Mouse (Mus musculus): ENCODE measurements around the gene Sec14l1. TPM values are rescaled to one million over a fixed set of nuclear protein-coding genes. Genes with fewer than 3 reads are reported as not detected.
"Not testable (repeated sequence)": the region's sequence is repeated elsewhere in the genome, so short reads cannot be mapped to it uniquely, and the experiment has no call there.

The Sec14l1 gene
- 60.7 and 63.4 TPM in 2 replicates for polyA plus RNA-seq (2015; fragmentation: Nextera tagmentation; extraction: Ambion mirVana)

DNA sequence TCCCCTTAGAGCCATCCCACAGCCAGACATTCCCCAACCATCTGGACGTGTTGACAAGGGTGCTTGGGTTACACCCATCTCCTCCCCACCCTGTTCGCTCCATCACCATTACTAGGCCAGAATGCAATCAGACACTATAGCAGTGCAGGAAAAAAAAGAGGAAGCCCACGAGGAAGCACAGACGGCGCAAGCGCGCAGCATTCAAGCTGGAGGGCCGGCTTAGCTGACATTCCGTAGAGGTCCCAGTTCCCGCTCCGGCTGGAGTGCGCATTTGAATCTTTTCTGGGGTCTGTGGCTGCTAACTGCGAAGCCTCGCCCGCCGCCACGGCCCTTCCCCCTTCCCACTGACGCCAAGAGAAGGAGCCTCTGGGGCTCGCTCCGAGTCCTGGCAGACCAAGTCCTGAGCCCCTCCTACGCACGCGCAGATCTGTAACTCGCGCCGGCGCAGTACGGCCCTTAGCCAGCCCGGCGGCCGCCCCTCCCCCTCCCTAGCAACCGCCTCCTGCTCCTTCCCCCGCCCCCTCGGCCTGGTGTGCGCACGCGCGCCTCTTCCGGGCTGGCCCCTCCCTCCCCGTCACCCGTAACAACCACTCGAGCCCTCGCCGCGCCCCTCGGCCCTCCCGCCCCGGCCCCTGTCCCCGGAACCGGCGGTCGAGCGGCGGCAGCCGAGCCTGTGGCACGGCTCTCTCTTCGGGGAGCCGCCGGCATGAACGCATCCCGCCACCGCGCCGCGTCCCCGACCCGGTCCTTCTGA lies at the start of gene Sec14l1:
Gene Sec14l1, plus strand, starts transcription at position 577 of the 754 bp plus-strand sequence.
- Histone ChIP-seq H3K4me3 (ENCODE audit: low read depth, low read length) (peak within 1 kb of the TSS; percentile 92), H3K9me3 (replicated peaks; ENCODE audit: control insufficient read depth, low read length, poor library complexity, severe bottlenecking) (no peaks in the 10 kb centered on the region), H3K9ac (ENCODE audit: low read depth, low read length) (peak within 1 kb of the TSS; percentile 92), H3K4me2 (ENCODE audit: low read length) (peak within 1 kb of the TSS; percentile 86), H3K36me3 (ENCODE audit: control insufficient read depth, insufficient read depth, low read length) (no peaks in the 10 kb centered on the region), H3K27me3 (ENCODE audit: control insufficient read depth, insufficient read depth, low read depth, low read length) (no peaks in the 10 kb centered on the region), H3K27ac (ENCODE audit: low read length) (peak within 1 kb of the TSS; percentile 95), H3K4me1 (ENCODE audit: control insufficient read depth, insufficient read depth, low read length) (peaks cover 40% of the 10 kb centered on the region)
- WGBS, result under 1% methylated on average over 63 of the region's 67 CpGs
- ATAC-seq, result peak; percentile 95

DNA sequence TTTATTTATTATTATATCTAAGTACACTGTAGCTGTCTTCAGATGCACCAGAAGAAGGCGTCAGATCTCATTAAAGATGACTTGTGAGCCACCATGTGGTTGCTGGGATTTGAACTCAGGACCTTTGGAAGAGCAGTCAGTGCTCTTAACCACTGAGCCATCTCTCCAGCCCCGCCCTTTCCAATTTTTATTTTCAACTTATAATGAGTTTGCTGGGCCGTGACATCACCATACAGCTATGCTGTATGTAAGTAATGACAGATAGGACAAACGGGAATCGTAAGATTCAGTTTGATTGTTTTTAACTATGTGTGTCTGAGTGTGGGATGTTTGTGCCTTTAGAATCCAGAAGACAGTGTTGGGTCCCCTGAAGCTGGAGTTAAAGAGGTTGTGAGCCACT lies 49.4 kb upstream of the Sec14l1 start:
- WGBS, result 90% methylated on average over 5 of the region's 5 CpGs
- H3K4me1 ChIP-seq (ENCODE audit: control insufficient read depth, insufficient read depth, low read length), result peaks cover 11% of the 10 kb centered on the region
- not testable (repeated sequence) for ATAC-seq; H3K4me2 ChIP-seq (ENCODE audit: low read length); H3K9ac ChIP-seq (ENCODE audit: low read depth, low read length); H3K36me3 ChIP-seq (ENCODE audit: control insufficient read depth, insufficient read depth, low read length); H3K27ac ChIP-seq (ENCODE audit: low read length); H3K4me3 ChIP-seq (ENCODE audit: low read depth, low read length); H3K27me3 ChIP-seq (ENCODE audit: control insufficient read depth, insufficient read depth, low read depth, low read length); H3K9me3 ChIP-seq (replicated peaks; ENCODE audit: control insufficient read depth, low read length, poor library complexity, severe bottlenecking)

- no peak overlapping the region for H3K9ac ChIP-seq (ENCODE audit: low read depth, low read length)
- 72% methylated on average over 5 of the region's 5 CpGs for WGBS
- H3K27me3 ChIP-seq (ENCODE audit: control insufficient read depth, insufficient read depth, low read depth, low read length), result no peaks in the 10 kb centered on the region; the same call in 1 of the 2 replicates
- ATAC-seq, result no peak
- no peak overlapping the region for H3K4me2 ChIP-seq (ENCODE audit: low read length)
- no peak overlapping the region for H3K27ac ChIP-seq (ENCODE audit: low read length)
- H3K36me3 ChIP-seq (ENCODE audit: control insufficient read depth, insufficient read depth, low read length), result no peaks in the 10 kb centered on the region
- H3K9me3 ChIP-seq (replicated peaks; ENCODE audit: control insufficient read depth, low read length, poor library complexity, severe bottlenecking), result no peaks in the 10 kb centered on the region
- no peak overlapping the region for H3K4me3 ChIP-seq (ENCODE audit: low read depth, low read length)
- H3K4me1 ChIP-seq (ENCODE audit: control insufficient read depth, insufficient read depth, low read length), result peaks cover 7% of the 10 kb centered on the region
These were observed 48.2 kb upstream of the Sec14l1 start for GRCm38 (mm10) chr11:117066738-117067137.

DNA sequence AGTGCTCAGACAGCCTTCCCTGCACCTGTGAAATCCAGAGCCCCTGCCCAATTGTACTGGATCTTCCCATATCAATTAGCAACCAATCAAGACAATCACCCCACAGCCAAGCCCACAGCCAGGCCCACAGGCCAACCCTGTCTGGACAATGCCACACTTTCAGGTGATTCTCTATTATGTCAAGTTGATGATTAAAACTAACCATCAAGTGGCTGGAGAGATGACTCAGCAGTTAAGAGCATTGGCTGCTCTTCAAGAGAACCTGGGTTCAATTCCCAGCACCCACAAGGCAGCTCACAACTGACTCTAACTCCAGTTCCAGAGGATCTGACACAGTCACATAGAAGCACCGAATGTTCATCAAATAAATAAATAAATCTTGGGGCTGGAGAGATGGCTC lies 46.6 kb upstream of the Sec14l1 start:
- Histone ChIP-seq H3K4me2 (ENCODE audit: low read length) (no peak overlapping the region), H3K36me3 (ENCODE audit: control insufficient read depth, insufficient read depth, low read length) (no peaks in the 10 kb centered on the region), H3K4me1 (ENCODE audit: control insufficient read depth, insufficient read depth, low read length) (0 out of 2 replicates have a peak, but pooled peaks cover under 1% of the 10 kb centered on the region), H3K9ac (ENCODE audit: low read depth, low read length) (no peak overlapping the region), H3K9me3 (replicated peaks; ENCODE audit: control insufficient read depth, low read length, poor library complexity, severe bottlenecking) (no peaks in the 10 kb centered on the region), H3K27ac (ENCODE audit: low read length) (no peak overlapping the region), H3K27me3 (ENCODE audit: control insufficient read depth, insufficient read depth, low read depth, low read length) (no peaks in the 10 kb centered on the region; the same call in 1 of the 2 replicates), H3K4me3 (ENCODE audit: low read depth, low read length) (no peak overlapping the region)
- 95% methylated on average over 1 of the region's 1 CpGs for WGBS
- no peak for ATAC-seq

GRCm38 (mm10) chr11:117069027-117069426 lies 45.9 kb upstream of the Sec14l1 start:
- Histone ChIP-seq H3K9ac (ENCODE audit: low read depth, low read length) (no peak overlapping the region), H3K27me3 (ENCODE audit: control insufficient read depth, insufficient read depth, low read depth, low read length) (no peaks in the 10 kb centered on the region; the same call in 1 of the 2 replicates), H3K4me1 (ENCODE audit: control insufficient read depth, insufficient read depth, low read length) (no peaks in the 10 kb centered on the region), H3K4me2 (ENCODE audit: low read length) (no peak overlapping the region), H3K27ac (ENCODE audit: low read length) (no peak overlapping the region), H3K9me3 (replicated peaks; ENCODE audit: control insufficient read depth, low read length, poor library complexity, severe bottlenecking) (no peaks in the 10 kb centered on the region), H3K36me3 (ENCODE audit: control insufficient read depth, insufficient read depth, low read length) (no peaks in the 10 kb centered on the region), H3K4me3 (ENCODE audit: low read depth, low read length) (no peak overlapping the region)
- no peak for ATAC-seq
- WGBS, result 79% methylated on average over 3 of the region's 3 CpGs

- H3K9me3 ChIP-seq (replicated peaks; ENCODE audit: control insufficient read depth, low read length, poor library complexity, severe bottlenecking), result no peaks in the 10 kb centered on the region
- WGBS, result 91% methylated on average over 7 of the region's 7 CpGs
- no peak overlapping the region for H3K9ac ChIP-seq (ENCODE audit: low read depth, low read length)
- H3K4me2 ChIP-seq (ENCODE audit: low read length), result no peak overlapping the region
- ATAC-seq, result no peak
- no peaks in the 10 kb centered on the region; the same call in 1 of the 2 replicates for H3K27me3 ChIP-seq (ENCODE audit: control insufficient read depth, insufficient read depth, low read depth, low read length)
- no peaks in the 10 kb centered on the region for H3K4me1 ChIP-seq (ENCODE audit: control insufficient read depth, insufficient read depth, low read length)
- H3K27ac ChIP-seq (ENCODE audit: low read length), result no peak overlapping the region
- H3K36me3 ChIP-seq (ENCODE audit: control insufficient read depth, insufficient read depth, low read length), result no peaks in the 10 kb centered on the region
- no peak overlapping the region for H3K4me3 ChIP-seq (ENCODE audit: low read depth, low read length)
These were observed 44.3 kb upstream of the Sec14l1 start for GRCm38 (mm10) chr11:117070711-117071110.

DNA sequence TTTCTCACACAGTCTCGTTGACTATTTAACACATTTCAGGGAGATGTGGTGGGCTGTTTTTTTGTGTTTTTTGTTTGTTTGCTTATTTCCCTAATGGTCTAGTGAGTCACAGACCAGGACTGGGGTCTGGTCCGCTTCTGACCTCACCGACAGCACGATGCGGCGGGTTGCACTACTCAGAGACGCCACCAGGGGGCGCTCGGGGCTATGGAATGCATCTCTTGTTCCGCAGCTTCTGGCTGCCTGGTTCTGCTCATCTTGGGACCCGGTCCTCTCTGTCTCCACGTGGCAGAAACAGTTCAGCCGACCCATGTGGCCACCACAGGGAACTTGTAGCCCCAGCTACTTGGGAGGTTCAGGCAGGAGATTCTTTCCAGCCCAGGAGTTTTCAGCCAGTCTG lies 42.8 kb upstream of the Sec14l1 start:
- Histone ChIP-seq H3K36me3 (ENCODE audit: control insufficient read depth, insufficient read depth, low read length) (no peaks in the 10 kb centered on the region), H3K9me3 (replicated peaks; ENCODE audit: control insufficient read depth, low read length, poor library complexity, severe bottlenecking) (no peaks in the 10 kb centered on the region), H3K4me2 (ENCODE audit: low read length) (no peak overlapping the region), H3K27ac (ENCODE audit: low read length) (no peak overlapping the region), H3K9ac (ENCODE audit: low read depth, low read length) (no peak overlapping the region), H3K27me3 (ENCODE audit: control insufficient read depth, insufficient read depth, low read depth, low read length) (no peaks in the 10 kb centered on the region; the same call in 1 of the 2 replicates), H3K4me1 (ENCODE audit: control insufficient read depth, insufficient read depth, low read length) (peaks cover 5% of the 10 kb centered on the region), H3K4me3 (ENCODE audit: low read depth, low read length) (no peak overlapping the region)
- WGBS, result 1% methylated on average over 13 of the region's 13 CpGs
- no peak for ATAC-seq

GRCm38 (mm10) chr11:117073426-117073825 lies 41.5 kb upstream of the Sec14l1 start:
- no peak overlapping the region for H3K4me2 ChIP-seq (ENCODE audit: low read length)
- H3K9me3 ChIP-seq (replicated peaks; ENCODE audit: control insufficient read depth, low read length, poor library complexity, severe bottlenecking), result no peaks in the 10 kb centered on the region
- no peak overlapping the region for H3K9ac ChIP-seq (ENCODE audit: low read depth, low read length)
- H3K27me3 ChIP-seq (ENCODE audit: control insufficient read depth, insufficient read depth, low read depth, low read length), result no peaks in the 10 kb centered on the region; the same call in 1 of the 2 replicates
- H3K4me1 ChIP-seq (ENCODE audit: control insufficient read depth, insufficient read depth, low read length), result peaks cover 14% of the 10 kb centered on the region
- no peak overlapping the region for H3K27ac ChIP-seq (ENCODE audit: low read length)
- no peak for ATAC-seq
- whole genome bisulfite sequencing, result 94% methylated on average over 9 of the region's 9 CpGs
- H3K36me3 ChIP-seq (ENCODE audit: control insufficient read depth, insufficient read depth, low read length), result no peaks in the 10 kb centered on the region
- H3K4me3 ChIP-seq (ENCODE audit: low read depth, low read length), result no peak overlapping the region

GRCm38 (mm10) chr11:117076576-117077196 lies 38.3 kb upstream of the Sec14l1 start:
- H3K4me1 ChIP-seq (ENCODE audit: control insufficient read depth, insufficient read depth, low read length), result peaks cover 19% of the 10 kb centered on the region
- H3K36me3 ChIP-seq (ENCODE audit: control insufficient read depth, insufficient read depth, low read length), result peaks cover 15% of the 10 kb centered on the region
- peak; percentile 86 for ATAC-seq
- H3K27ac ChIP-seq (ENCODE audit: low read length), result peak overlapping the region; percentile 81
- peak overlapping the region; percentile 81 for H3K4me2 ChIP-seq (ENCODE audit: low read length)
- H3K4me3 ChIP-seq (ENCODE audit: low read depth, low read length), result peak overlapping the region; percentile 81
- peak overlapping the region; percentile 93 for H3K9ac ChIP-seq (ENCODE audit: low read depth, low read length)
- no peaks in the 10 kb centered on the region for H3K9me3 ChIP-seq (replicated peaks; ENCODE audit: control insufficient read depth, low read length, poor library complexity, severe bottlenecking)
- under 1% methylated on average over 54 of the region's 54 CpGs for WGBS
- no peaks in the 10 kb centered on the region for H3K27me3 ChIP-seq (ENCODE audit: control insufficient read depth, insufficient read depth, low read depth, low read length)
